Mouse (Mus musculus) heart, postnatal 36 days (tissue): ENCODE measurements around the gene Gja1. TPM values are rescaled to one million over a fixed set of nuclear protein-coding genes. Genes with fewer than 3 reads are reported as not detected.
"Not testable (repeated sequence)": the region's sequence is repeated elsewhere in the genome, so short reads cannot be mapped to it uniquely, and the experiment has no call there.

Source experiments
- DNase-seq, 2 experiments: peaks; one replicate each; pipeline ENCODE4 v3.0.0; 2021 to 2022
- intact Hi-C: fragments of 180-260 bp; cut with DNase I; formaldehyde crosslinking; loops from one replicate; pipeline ENCODE4 v1.15.1; 2025
- total RNA-seq, 2 experiments: library from RNA; stranded (reverse); gene quantifications; 2 replicates each; pipeline ENCODE4 v1.2.3; 2021

The Gja1 gene
- total RNA-seq: 100 to 1,000 TPM; 368 to 382 TPM

GRCm38 (mm10) chr10:56377097-56377965 is at the start of gene Gja1:
Gene Gja1 (plus strand): TSS chr10:56377330.
- intact Hi-C loops: loop anchor here (2.0 to 5.0 kb wide), 4 partner anchors 90 to 735 kb away; no protein-coding TSS in a partner anchor
- DNase-seq: peak; percentile 57 to 61

DNA sequence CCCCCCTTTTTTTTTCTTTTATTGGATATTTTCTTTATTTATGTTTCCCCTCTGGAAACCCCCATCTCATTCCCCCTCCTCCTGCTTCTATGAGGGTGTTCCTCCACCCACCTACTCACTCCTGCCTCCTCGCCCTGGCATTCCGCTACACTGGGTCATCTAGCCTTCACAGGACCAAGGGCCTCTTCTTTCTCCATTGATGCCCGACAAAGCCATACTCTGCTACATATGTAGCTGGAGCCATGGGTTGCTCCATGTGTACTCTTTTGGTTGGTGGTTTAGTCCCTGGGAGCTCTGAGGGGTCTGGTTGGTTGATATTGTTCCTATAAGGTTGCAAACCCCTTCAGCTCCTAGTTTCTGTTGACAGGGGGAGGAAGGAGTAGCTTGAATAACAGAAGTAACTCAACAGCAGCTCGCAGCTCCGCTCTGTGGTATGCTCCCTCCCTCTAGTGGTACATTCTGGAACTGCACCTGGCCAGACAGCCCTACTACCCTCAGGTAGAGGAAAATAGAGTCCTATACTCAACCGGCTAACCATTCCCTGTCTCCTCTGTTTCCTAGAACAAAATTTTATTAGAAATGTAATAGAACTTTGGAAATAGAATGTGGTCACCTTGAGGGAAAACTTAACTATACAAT is 38.2 kb upstream of the Gja1 start:
- peak; percentile 72 to 87 for DNase-seq
- intact Hi-C loops: loop anchor here (1.0 to 5.0 kb wide), 2 partner anchors 177 to 233 kb away; partner anchors contain the start of gene Msl3l2

- intact Hi-C loops: no loop called here
- DNase-seq: no peak
Measured at GRCm38 (mm10) chr10:56360472-56360871, 16.7 kb upstream of the Gja1 start.

- intact Hi-C loops: loop anchor here (1.0 to 5.0 kb wide), 4 partner anchors 632 to 1078 kb away; no protein-coding TSS in a partner anchor
- peak; percentile 68 to 80 for DNase-seq
Measured at GRCm38 (mm10) chr10:56369073-56369472, 8.1 kb upstream of the Gja1 start.

- no peak for DNase-seq
- intact Hi-C loops: loop anchor here (1.0 kb wide), 3 partner anchors 467 to 810 kb away; no protein-coding TSS in a partner anchor
Measured at GRCm38 (mm10) chr10:56373021-56373720, 4.0 kb upstream of the Gja1 start.

DNA sequence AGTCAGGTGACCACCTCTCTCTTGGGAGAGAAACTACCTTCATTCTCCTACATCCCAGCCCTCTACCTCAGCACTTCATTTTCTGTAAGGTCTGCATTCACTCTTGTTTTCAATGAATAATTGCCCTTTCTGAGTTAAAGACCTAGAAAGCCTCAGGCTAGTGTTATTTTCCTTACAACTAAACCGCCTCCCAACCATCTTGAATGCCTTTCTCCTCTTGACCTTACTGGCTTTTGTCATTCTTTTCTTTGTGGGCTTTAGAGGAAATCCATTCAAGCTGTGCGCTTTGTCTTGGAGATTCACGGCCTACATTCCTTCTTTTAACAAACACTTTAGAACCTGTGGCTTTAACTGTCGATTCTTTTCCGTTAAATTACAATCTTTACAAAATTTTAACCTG is 3.0 kb upstream of the Gja1 start:
- intact Hi-C loops: no loop called here
- no peak for DNase-seq

DNA sequence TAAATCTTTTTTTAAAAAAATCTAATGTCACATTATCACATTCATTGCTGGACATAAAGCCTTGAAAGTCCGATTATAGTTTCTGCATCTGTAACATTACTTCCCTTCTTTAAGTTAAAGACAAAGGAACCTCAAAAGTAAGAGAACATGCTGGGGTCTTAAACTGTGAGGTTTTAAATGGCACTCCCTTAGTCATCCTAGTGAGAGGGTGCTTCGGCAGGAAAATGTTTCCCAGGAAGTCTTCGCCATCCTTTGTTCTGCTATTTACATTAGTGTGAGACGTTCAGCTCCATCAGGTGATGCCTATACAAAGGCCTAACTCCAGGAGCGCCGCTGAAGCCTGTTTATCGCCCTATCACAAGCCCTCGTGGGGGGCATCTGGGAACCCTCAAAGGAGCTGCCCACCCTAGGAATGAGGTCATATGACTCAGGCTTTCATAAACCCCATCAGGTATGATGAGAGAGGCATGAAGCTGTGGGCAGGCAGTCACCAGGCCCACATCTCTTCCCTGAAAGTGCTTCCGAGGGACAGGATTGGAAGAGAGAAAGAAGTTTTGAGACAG is 1.1 kb upstream of the Gja1 start:
- DNase-seq: peak in 1 of 2 experiments; percentile 24
- intact Hi-C loops: loop anchor here (2.0 to 5.0 kb wide), 4 partner anchors 91 to 737 kb away; no protein-coding TSS in a partner anchor

DNA sequence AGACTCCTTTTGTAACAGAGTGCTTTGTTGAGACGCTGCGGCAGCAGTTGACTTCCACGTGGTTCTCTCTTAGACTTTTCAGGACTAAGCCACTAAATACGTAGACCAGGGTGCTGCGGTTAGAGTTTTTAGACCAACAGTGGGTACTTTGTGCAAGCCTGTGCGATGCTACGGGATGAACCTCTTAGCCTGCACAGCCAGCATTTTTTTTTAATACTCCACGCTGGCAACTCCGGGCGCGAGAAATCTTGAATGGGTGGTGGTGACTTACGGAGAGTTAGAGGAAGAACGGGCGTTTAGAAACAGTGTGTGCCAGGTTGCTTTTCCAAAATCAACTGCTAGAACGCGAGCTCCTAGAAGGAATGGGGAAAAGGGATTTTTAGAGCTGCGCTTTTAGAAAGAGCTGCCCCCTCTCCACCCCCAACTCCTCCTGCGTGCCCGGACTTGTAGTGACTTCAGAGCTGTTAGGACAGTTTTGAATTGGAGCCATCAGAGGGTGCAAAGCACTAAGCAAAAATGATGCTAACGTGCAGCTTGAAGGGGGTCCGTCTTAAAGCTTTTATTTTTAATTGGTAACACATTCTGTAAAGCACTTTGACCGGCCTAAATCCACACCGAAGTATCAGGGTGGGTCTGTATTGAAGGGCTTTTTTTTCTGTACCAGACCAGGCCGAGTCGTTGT is 977 bp downstream of the Gja1 start:
- peak in 1 of 2 experiments; percentile 41 for DNase-seq
- intact Hi-C loops: loop anchor here (1.0 to 5.0 kb wide), 6 partner anchors 89 to 735 kb away; no protein-coding TSS in a partner anchor

- peak; percentile 59 to 64 for DNase-seq
- intact Hi-C loops: loop anchor here (1.0 to 5.0 kb wide), 4 partner anchors 89 to 604 kb away; no protein-coding TSS in a partner anchor
Measured at GRCm38 (mm10) chr10:56378648-56379254, 1.6 kb downstream of the Gja1 start.

DNA sequence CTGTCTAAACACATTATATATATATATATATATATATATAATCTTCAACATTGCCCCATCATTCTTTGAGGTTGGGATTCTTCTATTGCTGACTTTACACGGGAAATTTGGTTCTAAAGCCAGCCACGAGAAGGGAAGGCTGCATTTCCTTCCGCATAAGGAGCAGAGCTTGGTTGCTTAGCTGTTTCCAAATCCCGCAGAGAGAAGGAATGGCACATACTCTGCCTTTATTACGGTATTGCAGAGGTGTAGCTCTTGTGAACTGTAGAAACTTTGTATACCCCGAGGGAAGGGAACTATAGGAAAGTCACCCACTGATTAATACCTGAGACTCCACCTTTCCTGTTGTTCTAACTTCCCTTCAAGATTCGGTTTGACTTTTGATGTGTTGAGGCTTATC is 2.6 kb downstream of the Gja1 start:
- DNase-seq: peak in 1 of 2 experiments; percentile 19
- intact Hi-C loops: loop anchor here (2.0 to 5.0 kb wide), 3 partner anchors 88 to 603 kb away; no protein-coding TSS in a partner anchor

DNA sequence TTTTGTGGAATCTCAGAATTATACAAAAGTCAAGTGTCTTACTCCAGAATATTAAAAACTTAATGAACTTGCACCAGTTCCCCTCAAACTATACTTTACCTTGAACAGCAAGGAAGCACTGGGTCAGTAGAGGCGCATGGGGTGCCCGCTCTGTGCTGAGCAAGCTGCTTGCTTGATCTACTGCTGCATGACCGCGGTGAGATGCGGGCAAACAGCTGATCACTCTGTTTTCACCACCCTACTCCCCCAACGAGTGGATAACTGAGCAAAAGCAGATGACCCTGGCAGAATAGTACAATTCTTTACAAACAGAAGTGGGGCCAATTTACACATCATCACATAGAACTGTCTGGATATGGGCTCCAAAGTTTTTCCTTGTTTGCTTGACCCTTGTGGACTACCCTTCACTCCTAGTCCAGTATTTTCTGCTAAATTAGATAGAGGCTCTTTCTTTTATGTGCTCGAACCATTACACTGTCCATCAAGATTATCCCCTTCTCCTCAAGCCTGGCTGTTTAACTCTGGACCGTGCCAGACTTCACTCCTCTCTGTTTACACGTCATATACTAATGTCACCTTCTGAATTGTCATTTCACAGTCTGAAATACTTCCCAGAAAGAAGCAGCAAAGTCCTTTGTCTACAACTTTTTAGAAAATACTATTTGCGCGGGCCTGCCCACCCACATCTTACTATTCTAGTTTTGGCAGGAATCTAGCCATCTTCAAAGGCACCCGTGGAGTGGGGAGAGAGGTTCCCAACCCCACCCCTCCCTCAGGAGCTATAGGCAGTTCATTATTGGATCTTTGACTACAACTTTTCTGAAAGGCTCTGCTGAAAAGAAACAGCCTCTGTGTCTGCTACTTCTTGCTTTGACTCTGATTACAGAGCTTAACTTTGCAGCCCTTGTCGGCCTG is 8.3 kb downstream of the Gja1 start:
- intact Hi-C loops: no loop called here
- no peak for DNase-seq

DNA sequence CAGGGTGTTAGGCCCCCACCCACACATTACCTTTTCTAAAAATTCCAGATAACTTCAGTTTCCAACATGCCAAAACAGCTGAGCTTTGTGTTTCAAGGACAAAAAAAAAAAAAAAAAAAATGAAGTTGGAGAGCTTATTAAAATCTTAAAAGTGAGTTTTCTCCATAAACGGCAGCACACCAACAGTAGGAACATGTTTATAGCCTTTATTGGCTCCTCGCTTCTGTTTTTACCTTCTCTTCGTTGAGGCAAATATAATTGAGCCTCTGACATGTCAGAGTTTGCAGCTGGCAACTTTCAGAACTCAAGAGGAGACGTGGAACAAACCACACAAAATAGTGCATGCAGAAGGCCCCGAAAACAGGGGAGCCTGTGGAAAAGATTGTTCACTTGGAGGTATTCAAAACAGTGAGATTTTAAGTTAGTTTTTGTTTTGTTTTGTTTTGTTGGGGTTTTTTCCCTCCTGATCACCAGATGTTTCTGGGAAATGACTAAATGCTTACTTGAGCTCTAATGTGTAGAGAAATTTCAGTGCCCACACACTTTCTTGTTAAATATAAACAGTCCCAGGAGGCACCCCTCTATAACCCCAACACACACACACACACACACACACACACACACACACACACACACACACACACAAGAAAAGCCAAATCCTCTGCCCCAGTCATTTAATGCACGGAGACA is 16.1 kb downstream of the Gja1 start:
- DNase-seq: no peak
- intact Hi-C loops: no loop called here

DNA sequence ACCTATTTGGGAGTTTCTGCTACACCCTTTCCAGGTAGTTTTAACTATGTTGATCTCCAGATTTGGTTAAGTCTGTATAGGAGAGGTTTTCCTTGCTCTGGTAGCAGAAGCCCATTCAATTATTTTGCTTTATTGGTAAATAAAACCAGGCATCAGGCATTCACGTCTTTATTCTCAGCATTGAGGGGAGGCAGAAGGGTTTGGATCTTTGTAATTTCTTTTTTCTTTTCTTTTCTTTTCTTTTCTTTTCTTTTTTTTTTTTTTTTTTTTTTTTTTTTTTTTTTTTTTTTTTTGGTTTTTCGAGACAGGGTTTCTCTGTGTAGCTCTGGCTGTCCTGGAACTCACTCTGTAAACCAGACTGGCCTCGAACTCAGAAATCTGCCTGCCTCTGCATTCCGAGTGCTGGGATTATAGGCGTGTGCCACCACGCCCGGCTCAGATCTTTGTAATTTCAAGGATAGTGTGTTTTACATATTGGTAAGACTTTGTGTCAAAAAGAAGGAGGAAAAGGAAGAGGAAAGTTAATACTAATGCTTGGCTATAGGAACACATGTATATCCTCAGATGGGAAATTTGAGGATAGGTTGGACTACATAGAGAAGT is 16.8 kb downstream of the Gja1 start:
- DNase-seq, intact Hi-C loops: not testable (repeated sequence)

DNA sequence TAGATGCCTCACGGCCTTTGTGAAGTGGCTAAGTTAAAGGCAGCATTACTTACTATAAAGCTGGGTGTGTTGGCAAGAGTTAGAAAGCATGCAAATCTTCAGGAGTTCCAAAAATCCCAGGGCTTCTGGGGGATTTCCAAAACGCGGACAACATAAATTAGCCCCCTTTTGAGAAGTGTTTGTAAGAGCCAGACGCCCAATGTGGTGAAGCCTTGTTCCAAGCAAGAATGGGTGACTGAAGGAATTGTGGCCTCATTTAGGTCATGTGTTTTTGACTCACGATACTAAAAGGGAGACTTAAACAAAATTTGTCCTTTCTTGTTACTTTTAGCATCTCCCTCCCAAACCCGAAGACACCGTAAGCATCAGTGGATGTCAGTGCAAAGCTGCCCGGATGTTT is 20.7 kb downstream of the Gja1 start:
- intact Hi-C loops: no loop called here
- DNase-seq: no peak

- intact Hi-C loops: no loop called here
- no peak for DNase-seq
Measured at GRCm38 (mm10) chr10:56398310-56398709, 21.2 kb downstream of the Gja1 start.

DNA sequence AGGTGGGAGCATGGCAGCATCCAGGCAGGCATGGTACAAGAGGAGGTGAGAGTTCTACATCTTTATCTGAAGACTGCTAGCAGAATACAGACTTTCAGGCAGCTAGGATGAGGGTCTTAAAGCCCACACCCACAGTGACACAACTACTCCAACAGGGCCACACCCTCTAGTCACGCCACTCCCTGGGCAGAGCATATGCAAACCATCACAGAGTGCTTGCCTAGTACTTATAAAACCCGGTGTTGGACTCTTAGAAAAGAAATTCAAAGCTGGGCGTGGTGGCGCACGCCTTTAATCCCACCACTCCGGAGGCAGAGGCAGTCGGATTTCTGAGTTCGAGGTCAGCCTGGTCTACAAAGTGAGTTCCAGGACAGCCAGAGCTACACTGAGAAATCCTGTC is 24.3 kb downstream of the Gja1 start:
- intact Hi-C loops, DNase-seq: not testable (repeated sequence)

GRCm38 (mm10) chr10:56405934-56406333 is 28.8 kb downstream of the Gja1 start:
- no peak for DNase-seq
- intact Hi-C loops: no loop called here
